Mouse (Mus musculus) forebrain, embryonic 15.5 days (tissue): ENCODE data around the gene Mindy4. TPM values are rescaled to one million over a fixed set of nuclear protein-coding genes. Genes with fewer than 3 reads are reported as not detected.

Experiments
- ATAC-seq: fragments of 200-750 bp; cut with Nextera tagmentation; replicated peaks from 2 replicates; pipeline ENCODE4 v1.8.0; 2017; ENCODE audit warnings: mild to moderate bottlenecking, moderate TSS enrichment, moderate library complexity
- H3K27ac ChIP-seq: fragments of 300-500 bp; sonication (generic); replicated peaks from 2 replicates; pipeline ENCODE4 v1.5.1; 2015; ENCODE audit warnings: mild to moderate bottlenecking, inconsistent platforms
- H3K27me3 ChIP-seq: fragments of 300-500 bp; sonication (generic); 2 replicates; pipeline ENCODE4 v1.6.1; 2015; ENCODE audit warnings: inconsistent platforms
- H3K36me3 ChIP-seq: fragments of 300-500 bp; sonication (generic); 2 replicates; pipeline ENCODE4 v1.6.1; 2015; ENCODE audit warnings: mild to moderate bottlenecking, inconsistent platforms
- H3K4me1 ChIP-seq: fragments of 300-500 bp; sonication (generic); 2 replicates; pipeline ENCODE4 v1.6.1; 2015; ENCODE audit warnings: inconsistent platforms
- H3K4me2 ChIP-seq: fragments of 300-500 bp; sonication (generic); replicated peaks from 2 replicates; pipeline ENCODE4 v1.6.1; 2015; ENCODE audit warnings: mild to moderate bottlenecking, inconsistent platforms
- H3K4me3 ChIP-seq: fragments of 300-500 bp; sonication (generic); 2 replicates; pipeline ENCODE4 v1.5.1; 2015; ENCODE audit warnings: mild to moderate bottlenecking, inconsistent platforms
- H3K9ac ChIP-seq: fragments of 300-500 bp; sonication (generic); replicated peaks from 2 replicates; pipeline ENCODE4 v1.6.1; 2015; ENCODE audit warnings: mild to moderate bottlenecking, inconsistent platforms
- H3K9me3 ChIP-seq: fragments of 300-500 bp; sonication (generic); 2 replicates; pipeline ENCODE4 v1.6.1; 2016; ENCODE audit warnings: inconsistent platforms
- WGBS: fragments of 180-500 bp; shearing (Covaris S2); methylation state at CpG from one replicate; pipeline ENCODE4 v1.1.7; 2015; ENCODE audit warnings: mixed read lengths; 5-methylcytosine and 5-hydroxymethylcytosine counted together
- polyA plus RNA-seq: library from polyadenylated mRNA; unstranded; fragments of >200 nt; fragmentation: Nextera tagmentation; extraction: Ambion mirVana; gene quantifications from 2 replicates; pipeline ENCODE4 v1.2.1, GENCODE M21; 2015

The Mindy4 gene
- polyA plus RNA-seq, 1 experiment from 2014 or later = 14.9 TPM

DNA sequence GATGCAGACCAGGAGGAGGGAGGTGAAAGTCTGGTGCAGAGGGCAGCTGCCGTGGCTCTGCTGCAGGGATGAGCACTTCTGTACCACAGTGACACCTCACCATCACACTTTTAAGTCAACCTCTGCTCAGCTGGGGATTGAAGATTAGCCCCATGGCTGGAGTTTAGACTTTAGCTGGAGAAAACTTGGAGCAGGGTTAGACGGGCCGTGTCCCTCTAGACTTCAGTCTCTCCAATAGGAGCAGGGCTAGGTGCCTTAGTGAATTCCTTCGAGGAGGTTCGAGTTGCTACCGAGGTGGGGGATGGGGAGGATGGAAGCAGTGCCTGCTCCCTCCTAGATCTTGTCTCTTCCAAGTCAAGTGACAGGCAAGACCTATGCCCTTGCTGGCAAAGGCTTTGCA, 134.9 kb downstream of the Mindy4 start:
- Histone ChIP-seq H3K27ac (no peak overlapping the region), H3K9ac (no peak overlapping the region), H3K4me3 (no peak overlapping the region), H3K4me1 (peaks cover 18% of the 10 kb centered on the region), H3K36me3 (no peaks in the 10 kb centered on the region), H3K27me3 (no peaks in the 10 kb centered on the region), H3K9me3 (no peaks in the 10 kb centered on the region), H3K4me2 (no peak overlapping the region)
- ATAC-seq = no peak
- WGBS = 59% methylated on average over 6 of the region's 6 CpGs

DNA sequence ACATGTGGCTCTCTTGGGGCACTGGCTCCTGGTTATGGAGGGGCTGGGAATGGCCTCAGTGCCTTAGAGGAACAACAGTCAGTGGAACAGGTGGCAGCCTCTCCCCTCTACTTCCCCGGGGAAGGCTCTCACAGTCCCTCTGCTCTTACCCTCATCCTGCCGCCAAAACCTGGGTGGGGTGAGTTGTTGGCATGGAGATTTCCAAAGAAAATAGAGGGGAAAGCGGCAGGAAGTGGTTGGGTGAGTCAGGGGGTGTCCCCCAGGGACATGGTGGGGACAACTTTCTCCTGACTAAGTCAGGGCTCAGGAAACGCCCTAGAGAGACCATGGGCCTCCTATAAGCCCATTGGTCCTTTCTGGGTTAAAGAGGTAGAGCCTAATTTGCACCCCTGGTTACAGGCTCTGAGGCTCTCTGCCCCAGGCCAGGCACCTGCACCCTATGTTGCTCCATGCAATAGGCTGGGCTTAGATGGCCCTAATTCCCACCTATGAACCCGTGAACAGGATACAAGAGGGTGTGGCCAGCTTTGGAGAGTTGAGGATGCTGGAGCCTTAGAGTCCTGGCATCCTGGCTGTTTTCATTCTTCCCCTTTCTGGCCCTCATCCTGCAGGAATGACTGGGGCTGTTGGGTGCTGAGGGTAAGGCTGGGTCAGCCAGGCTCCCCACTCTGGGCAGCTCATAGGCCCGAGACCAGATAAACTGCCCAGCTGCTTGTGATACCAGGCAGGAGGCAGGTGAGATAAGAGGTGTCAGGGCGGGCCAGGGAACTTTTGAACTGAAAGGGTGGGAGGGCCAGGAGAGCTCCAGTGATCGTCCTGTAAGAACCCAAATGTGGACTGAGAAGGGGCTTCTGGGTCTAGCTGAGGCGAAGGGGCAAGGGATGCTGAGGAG, 136.0 kb downstream of the Mindy4 start:
- WGBS = 82% methylated on average over 9 of the region's 9 CpGs
- H3K27me3 ChIP-seq = no peaks in the 10 kb centered on the region
- peaks cover 14% of the 10 kb centered on the region for H3K4me1 ChIP-seq
- H3K27ac ChIP-seq = no peak overlapping the region
- H3K36me3 ChIP-seq = no peaks in the 10 kb centered on the region
- no peak overlapping the region for H3K4me2 ChIP-seq
- no peak overlapping the region for H3K4me3 ChIP-seq
- H3K9me3 ChIP-seq = no peaks in the 10 kb centered on the region
- no peak overlapping the region for H3K9ac ChIP-seq
- ATAC-seq = no peak

DNA sequence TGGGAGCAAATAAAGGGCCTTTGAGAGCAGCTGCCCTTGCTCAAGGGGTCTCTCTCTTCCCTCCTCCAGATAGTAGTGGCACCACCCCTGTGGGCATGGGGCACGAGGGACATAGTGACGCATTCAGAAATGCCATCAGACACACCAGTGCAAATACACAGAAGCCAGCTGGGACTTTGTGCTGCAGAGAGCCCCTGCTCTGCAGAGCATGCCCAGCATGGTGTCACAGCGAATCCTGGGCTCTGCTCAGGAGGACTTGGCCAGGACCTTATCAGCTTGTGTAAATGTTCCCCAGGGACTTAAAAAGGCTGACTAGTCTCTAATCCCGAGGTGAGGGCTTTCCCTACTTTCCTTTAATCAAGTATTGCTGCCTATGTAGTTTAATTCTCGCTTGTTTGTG, 138.5 kb downstream of the Mindy4 start:
- no peak for ATAC-seq
- no peaks in the 10 kb centered on the region for H3K36me3 ChIP-seq
- no peak overlapping the region for H3K9ac ChIP-seq
- no peak overlapping the region for H3K4me2 ChIP-seq
- no peak overlapping the region for H3K4me3 ChIP-seq
- H3K9me3 ChIP-seq = no peaks in the 10 kb centered on the region
- H3K4me1 ChIP-seq = peaks cover 4% of the 10 kb centered on the region; the same call in 1 of the 2 replicates
- 27% methylated on average over 5 of the region's 5 CpGs for WGBS
- no peak overlapping the region for H3K27ac ChIP-seq
- no peaks in the 10 kb centered on the region for H3K27me3 ChIP-seq

DNA sequence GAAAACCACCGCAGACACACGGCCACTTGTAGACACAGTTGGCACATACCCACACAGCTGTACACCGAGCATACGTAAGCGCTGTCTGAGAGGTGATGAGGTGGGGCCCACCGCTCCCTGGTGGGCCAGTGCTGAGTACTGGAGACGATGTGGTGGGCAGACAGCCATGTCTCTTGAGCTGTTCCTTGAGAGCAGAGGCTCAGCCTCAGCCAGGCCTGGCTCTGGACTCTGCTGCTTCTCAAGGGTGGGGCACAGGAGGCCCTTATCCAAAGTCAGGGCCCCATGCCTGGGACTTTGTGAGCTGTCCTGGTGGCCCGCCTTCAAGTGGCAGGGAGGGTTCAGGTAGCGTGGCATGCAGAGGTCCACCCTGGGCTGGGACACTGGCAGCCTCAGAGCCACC, 139.1 kb downstream of the Mindy4 start:
- H3K36me3 ChIP-seq = no peaks in the 10 kb centered on the region
- H3K9ac ChIP-seq = no peak overlapping the region
- H3K4me2 ChIP-seq = no peak overlapping the region
- H3K9me3 ChIP-seq = no peaks in the 10 kb centered on the region
- H3K27me3 ChIP-seq = no peaks in the 10 kb centered on the region
- H3K27ac ChIP-seq = no peak overlapping the region
- 0 out of 2 replicates have a peak, but pooled peaks have one; percentile 27 for ATAC-seq
- no peak overlapping the region for H3K4me3 ChIP-seq
- 60% methylated on average over 9 of the region's 9 CpGs for WGBS
- H3K4me1 ChIP-seq = peaks cover 4% of the 10 kb centered on the region; the same call in 1 of the 2 replicates

DNA sequence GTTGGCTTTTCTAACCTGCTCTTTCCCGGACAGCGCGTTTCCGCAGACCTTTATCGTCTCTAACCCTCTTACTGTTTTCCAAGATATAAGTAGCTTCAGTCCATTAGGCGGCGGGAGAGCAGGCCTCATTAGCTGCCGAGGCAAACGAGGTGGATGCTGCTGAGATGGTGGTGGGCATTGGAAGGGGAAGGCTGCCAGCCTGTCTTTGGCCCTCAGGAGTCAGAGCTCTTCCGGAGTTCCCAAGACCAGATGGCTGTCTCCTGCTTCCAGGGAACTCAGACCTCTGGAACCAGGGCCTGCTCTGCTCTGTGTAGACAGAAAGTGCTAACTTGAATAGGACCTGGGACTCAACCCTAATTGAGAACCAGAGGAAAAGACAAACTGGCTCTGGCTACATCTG, 140.3 kb downstream of the Mindy4 start:
- H3K27me3 ChIP-seq = no peaks in the 10 kb centered on the region
- no peak overlapping the region for H3K4me2 ChIP-seq
- no peak for ATAC-seq
- no peaks in the 10 kb centered on the region for H3K9me3 ChIP-seq
- H3K27ac ChIP-seq = no peak overlapping the region
- 71% methylated on average over 10 of the region's 10 CpGs for WGBS
- H3K36me3 ChIP-seq = no peaks in the 10 kb centered on the region
- no peak overlapping the region for H3K4me3 ChIP-seq
- no peak overlapping the region for H3K9ac ChIP-seq
- H3K4me1 ChIP-seq = peaks cover 4% of the 10 kb centered on the region; the same call in 1 of the 2 replicates

DNA sequence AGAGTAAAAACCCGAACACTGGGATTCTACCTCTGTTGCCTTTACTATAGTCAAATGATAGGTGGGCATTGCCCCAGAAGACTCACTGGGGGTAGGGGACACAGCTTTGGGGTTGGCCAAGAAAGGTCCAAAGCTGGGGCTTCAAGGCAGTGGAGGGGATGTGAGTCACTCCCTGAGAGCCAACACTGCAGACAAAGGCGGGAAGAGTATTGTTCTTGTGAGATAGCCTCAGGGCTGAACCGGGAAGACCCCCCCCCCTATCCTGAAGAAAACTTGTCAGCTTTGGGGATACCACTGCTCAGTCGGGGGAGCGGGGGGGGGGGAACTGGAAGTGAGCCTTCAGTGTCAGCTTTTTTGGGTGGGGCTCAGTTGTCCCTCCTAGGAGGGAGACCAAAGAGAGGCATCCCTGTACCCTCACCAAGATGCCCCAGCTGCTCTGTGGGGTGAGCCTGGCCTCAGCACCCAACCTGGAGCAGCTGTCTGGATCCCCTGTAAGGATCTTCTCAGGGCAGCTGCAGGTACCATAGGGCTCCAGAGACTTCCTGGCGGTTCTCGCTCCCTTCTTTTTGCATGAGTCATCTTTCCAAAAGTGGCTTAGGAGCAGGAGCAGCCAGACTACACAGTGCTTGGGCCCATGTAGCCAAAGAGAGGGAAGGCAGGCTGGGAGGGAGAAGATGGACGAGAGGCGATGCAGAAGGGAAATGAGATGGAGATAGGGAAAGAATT, 141.3 kb downstream of the Mindy4 start:
- WGBS = 87% methylated on average over 9 of the region's 9 CpGs
- H3K27ac ChIP-seq = no peak overlapping the region
- no peaks in the 10 kb centered on the region for H3K9me3 ChIP-seq
- H3K4me2 ChIP-seq = no peak overlapping the region
- H3K36me3 ChIP-seq = no peaks in the 10 kb centered on the region
- peaks cover 4% of the 10 kb centered on the region; the same call in 1 of the 2 replicates for H3K4me1 ChIP-seq
- ATAC-seq = no peak
- H3K9ac ChIP-seq = no peak overlapping the region
- no peaks in the 10 kb centered on the region for H3K27me3 ChIP-seq
- H3K4me3 ChIP-seq = no peak overlapping the region

DNA sequence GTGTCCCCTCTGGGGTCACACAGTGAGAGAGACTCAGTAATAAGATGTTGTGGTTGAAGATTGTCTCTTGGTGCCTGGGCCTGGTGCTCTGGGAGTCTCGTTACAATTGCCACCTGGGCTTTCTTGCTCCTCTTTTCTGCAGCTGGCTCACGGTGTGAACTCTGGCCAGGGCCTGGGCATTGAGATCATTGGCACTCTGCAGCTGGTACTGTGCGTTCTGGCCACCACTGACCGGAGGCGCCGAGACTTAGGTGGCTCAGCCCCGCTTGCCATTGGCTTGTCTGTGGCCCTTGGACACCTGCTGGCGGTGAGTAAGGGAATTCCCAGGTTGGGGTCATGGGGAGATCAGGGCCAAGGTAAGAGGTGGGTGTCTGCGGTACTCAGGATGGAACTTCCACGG, 142.1 kb downstream of the Mindy4 start:
- Histone ChIP-seq H3K4me3 (no peak overlapping the region), H3K27me3 (no peaks in the 10 kb centered on the region), H3K27ac (no peak overlapping the region), H3K36me3 (no peaks in the 10 kb centered on the region), H3K4me1 (peaks cover 4% of the 10 kb centered on the region; the same call in 1 of the 2 replicates), H3K9me3 (no peaks in the 10 kb centered on the region), H3K4me2 (no peak overlapping the region), H3K9ac (no peak overlapping the region)
- ATAC-seq = no peak
- WGBS = 88% methylated on average over 10 of the region's 10 CpGs

DNA sequence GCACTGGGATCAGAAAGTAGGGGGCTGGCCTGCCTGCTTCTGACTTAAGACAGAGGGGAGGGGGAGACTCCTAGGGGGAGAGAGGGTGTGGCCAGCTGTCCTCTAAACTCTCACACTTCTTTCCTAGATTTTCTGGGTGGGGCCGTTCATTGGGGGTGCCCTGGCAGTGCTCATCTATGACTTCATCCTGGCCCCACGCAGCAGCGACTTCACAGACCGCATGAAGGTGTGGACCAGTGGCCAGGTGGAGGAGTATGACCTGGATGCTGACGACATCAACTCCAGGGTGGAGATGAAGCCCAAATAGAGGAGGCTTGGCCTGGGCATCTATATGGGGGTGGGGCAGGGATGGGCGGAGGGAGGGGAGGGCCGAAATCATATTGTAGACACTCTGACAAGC, 143.3 kb downstream of the Mindy4 start:
- Histone ChIP-seq H3K4me2 (no peak overlapping the region), H3K36me3 (no peaks in the 10 kb centered on the region), H3K27me3 (no peaks in the 10 kb centered on the region), H3K4me3 (no peak overlapping the region), H3K9ac (no peak overlapping the region), H3K27ac (no peak overlapping the region), H3K9me3 (no peaks in the 10 kb centered on the region), H3K4me1 (peaks cover 4% of the 10 kb centered on the region; the same call in 1 of the 2 replicates)
- ATAC-seq = no peak
- WGBS = 93% methylated on average over 7 of the region's 7 CpGs

DNA sequence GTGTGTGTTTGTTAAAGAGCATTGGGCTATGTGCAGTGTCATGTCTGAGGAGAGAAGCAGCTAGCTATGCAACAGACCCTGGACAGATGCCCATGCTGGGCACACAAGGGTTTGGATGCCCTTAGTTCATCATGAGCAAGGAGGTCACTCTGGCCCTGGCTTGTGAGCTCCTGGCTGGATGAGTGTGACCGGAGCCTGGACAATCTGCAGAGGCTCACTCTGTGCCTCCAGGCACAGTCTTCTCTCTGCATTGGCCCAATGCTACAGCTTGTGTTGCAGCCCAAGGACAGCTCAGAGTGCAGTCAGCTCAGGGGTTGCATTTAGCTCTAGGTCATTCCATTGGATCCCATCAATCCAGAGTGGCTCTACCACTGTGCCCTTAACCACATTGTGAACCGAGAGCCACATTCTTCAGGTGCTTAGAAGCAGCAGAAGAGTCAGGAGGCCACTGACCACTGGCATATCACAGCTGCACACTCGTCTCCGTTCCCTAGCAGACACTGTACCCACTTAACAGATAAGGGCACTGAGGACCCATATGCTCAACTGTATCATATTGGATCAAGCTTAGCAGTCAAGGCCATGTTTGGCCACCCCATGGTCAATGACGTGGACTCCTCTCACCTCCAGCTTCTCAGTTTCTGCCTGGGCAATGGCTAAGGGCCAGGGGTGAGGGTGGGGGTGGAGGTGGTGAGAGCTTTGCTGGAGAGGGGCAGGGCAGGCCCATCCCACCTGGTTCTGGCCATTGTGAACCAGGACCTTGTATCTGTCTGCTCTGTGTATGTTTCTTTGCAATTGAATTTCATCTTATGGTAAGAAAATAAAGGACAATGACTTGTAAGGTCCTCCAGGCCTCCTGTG, 144.8 kb downstream of the Mindy4 start:
- Histone ChIP-seq H3K4me3 (no peak overlapping the region), H3K36me3 (no peaks in the 10 kb centered on the region), H3K9ac (no peak overlapping the region), H3K4me1 (no peaks in the 10 kb centered on the region), H3K27ac (no peak overlapping the region), H3K9me3 (no peaks in the 10 kb centered on the region), H3K4me2 (no peak overlapping the region), H3K27me3 (no peaks in the 10 kb centered on the region)
- ATAC-seq = no peak
- WGBS = 87% methylated on average over 5 of the region's 5 CpGs

DNA sequence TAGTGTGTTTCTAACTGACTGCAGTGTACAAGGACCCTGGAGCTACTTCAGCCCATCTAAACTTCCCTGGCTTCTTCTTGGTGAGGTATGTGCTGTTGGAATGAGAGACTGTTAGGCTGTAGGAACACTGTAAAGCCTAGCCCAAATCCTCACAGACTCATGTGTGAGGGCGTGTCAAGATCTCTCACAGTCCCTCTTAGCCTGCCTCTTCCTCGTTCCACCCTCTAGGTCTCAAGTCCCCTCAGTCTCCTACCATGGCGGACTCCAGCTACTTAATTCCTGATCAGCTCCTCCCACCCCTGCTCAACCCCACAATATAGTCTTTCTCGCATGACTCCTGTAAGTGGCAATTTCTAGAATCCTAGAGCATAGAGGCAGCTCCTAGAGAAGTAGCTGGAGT, 146.0 kb downstream of the Mindy4 start:
- WGBS = 91% methylated on average over 4 of the region's 4 CpGs
- Histone ChIP-seq H3K27ac (no peak overlapping the region), H3K9me3 (no peaks in the 10 kb centered on the region), H3K4me2 (no peak overlapping the region), H3K9ac (no peak overlapping the region), H3K4me1 (no peaks in the 10 kb centered on the region), H3K36me3 (no peaks in the 10 kb centered on the region), H3K27me3 (no peaks in the 10 kb centered on the region), H3K4me3 (no peak overlapping the region)
- no peak for ATAC-seq

DNA sequence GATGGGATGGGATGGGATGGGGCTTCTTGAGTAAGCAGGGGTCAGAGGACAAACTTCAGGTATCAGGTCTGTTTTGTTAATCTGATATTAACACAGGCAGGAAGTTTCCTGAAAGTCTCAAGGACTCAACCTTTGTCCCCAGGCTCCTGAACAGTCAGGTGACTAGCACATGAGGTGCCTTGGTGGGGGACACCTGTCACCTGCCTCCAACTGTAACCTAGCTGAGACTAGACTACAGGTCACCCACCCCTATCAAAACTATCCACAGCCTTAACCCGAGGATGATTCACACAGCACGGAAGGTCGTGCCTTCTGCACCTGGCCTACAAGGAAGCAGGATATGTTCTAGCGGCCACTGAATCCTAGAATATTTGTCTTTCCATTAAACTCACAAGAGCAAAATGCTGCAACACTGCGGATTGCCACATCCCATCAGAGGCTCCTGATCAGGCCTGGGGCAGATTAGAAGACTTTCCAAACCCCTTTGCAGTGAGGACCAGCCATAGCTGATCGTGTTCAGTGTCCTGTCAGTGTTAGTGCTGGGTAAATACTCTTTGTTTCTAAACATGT, 147.3 kb downstream of the Mindy4 start:
- WGBS = 93% methylated on average over 6 of the region's 6 CpGs
- no peak overlapping the region for H3K9ac ChIP-seq
- H3K36me3 ChIP-seq = no peaks in the 10 kb centered on the region
- H3K9me3 ChIP-seq = no peaks in the 10 kb centered on the region
- H3K4me3 ChIP-seq = no peak overlapping the region
- no peaks in the 10 kb centered on the region for H3K4me1 ChIP-seq
- no peak for ATAC-seq
- H3K27ac ChIP-seq = no peak overlapping the region
- H3K4me2 ChIP-seq = no peak overlapping the region
- H3K27me3 ChIP-seq = no peaks in the 10 kb centered on the region
